Mouse (Mus musculus) CH12.LX (cell line): ENCODE measurements around the gene Rsbn1.

Experiments
- BHLHE40 ChIP-seq: IDR thresholded peaks from 2 replicates; pipeline ENCODE4 v1.6.1; 2011; ENCODE audit warnings: mild to moderate bottlenecking, low read depth, low read length, improper control_type of control experiment
- CTCF ChIP-seq, 2 experiments: IDR thresholded peaks in 1 of 2; conservative IDR thresholded peaks in 1 of 2; 2 replicates each; pipeline ENCODE4 v1.5.1; 2011 to 2012; ENCODE audit warnings: low read depth in 2 of 2, low read length in 2 of 2, improper control_type of control experiment in 1 of 2, inconsistent platforms in 1 of 2, mild to moderate bottlenecking in 1 of 2, moderate library complexity in 1 of 2
- EP300 ChIP-seq: IDR thresholded peaks from 2 replicates; pipeline ENCODE4 v1.6.1; 2011; ENCODE audit warnings: low read length, improper control_type of control experiment
- GABPA ChIP-seq: IDR thresholded peaks from 2 replicates; pipeline ENCODE4 v1.6.1; 2012; ENCODE audit warnings: low read depth, low read length, improper control_type of control experiment, inconsistent platforms; ENCODE audit not compliant: insufficient replicate concordance
- IRF4 ChIP-seq: IDR thresholded peaks from 2 replicates; pipeline ENCODE4 v1.6.1; 2014; ENCODE audit warnings: low read depth, mild to moderate bottlenecking, inconsistent platforms, low read length, improper control_type of control experiment
- JUN ChIP-seq: IDR thresholded peaks from 2 replicates; pipeline ENCODE4 v1.6.1; 2011; ENCODE audit warnings: low read depth, mild to moderate bottlenecking, low read length, improper control_type of control experiment, moderate library complexity; ENCODE audit not compliant: insufficient read depth
- MAFK ChIP-seq: IDR thresholded peaks from 2 replicates; pipeline ENCODE4 v1.6.1; 2011; ENCODE audit warnings: low read length, improper control_type of control experiment; ENCODE audit not compliant: insufficient replicate concordance
- MAX ChIP-seq: IDR thresholded peaks from 2 replicates; pipeline ENCODE4 v1.6.1; 2011; ENCODE audit warnings: low read length, improper control_type of control experiment
- POLR2A ChIP-seq: IDR thresholded peaks from 2 replicates; pipeline ENCODE4 v1.6.1; 2011; ENCODE audit warnings: low read depth, mild to moderate bottlenecking, improper control_type of control experiment, low read length
- RCOR1 ChIP-seq: conservative IDR thresholded peaks from 2 replicates; pipeline ENCODE4 v1.6.1; 2012; ENCODE audit warnings: low read depth, mild to moderate bottlenecking, inconsistent platforms, low read length, improper control_type of control experiment
- TBP ChIP-seq: conservative IDR thresholded peaks from 2 replicates; pipeline ENCODE4 v1.6.1; 2011; ENCODE audit warnings: low read depth, low read length, improper control_type of control experiment
- ZC3H11A ChIP-seq: IDR thresholded peaks from 2 replicates; pipeline ENCODE4 v1.6.1; 2012; ENCODE audit warnings: low read depth, mild to moderate bottlenecking, inconsistent platforms, low read length, improper control_type of control experiment
- ZNF384 ChIP-seq: IDR thresholded peaks from 2 replicates; pipeline ENCODE4 v1.6.1; 2012; ENCODE audit warnings: low read depth, low read length, improper control_type of control experiment, inconsistent platforms

DNA sequence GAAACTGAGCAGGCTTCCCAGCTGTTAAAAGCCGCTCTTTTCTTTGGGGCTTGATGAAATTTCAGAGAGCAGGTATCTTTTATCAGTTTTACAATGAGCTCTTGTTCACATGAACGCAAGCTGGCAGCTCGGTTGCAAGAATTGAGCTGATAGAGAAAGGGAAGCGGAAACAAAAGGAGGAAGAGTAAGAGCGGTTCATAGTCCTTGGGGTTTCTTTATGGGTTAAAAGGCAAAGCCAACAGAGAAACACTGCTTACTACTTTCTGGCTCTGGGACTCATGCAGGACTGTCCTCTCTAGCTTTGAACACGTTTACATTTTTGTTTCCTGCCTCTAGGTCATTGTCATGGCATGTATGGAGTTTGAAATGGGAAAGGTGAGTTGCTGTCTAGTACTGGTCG is 39.6 kb upstream of the Rsbn1 start:
- no peak for TF ChIP-seq CTCF (conservative IDR thresholded peaks at IDR 0.05 in 1 of 2, IDR thresholded peaks at IDR 0.05 in 1 of 2; ENCODE audit: low read depth in 2 of 2, low read length in 2 of 2)
- TF ChIP-seq POLR2A: no peak; the same call in 1 of the 2 replicates
- TF ChIP-seq MAX: no peak
- no peak for TF ChIP-seq JUN
- TF ChIP-seq TBP: 0 out of 2 replicates have a peak, but pooled peaks have one; percentile 15
- TF ChIP-seq EP300: peak; percentile 80
- TF ChIP-seq ZNF384: no peak
- TF ChIP-seq IRF4: peak; percentile 47; the same call in 1 of the 2 replicates
- TF ChIP-seq MAFK: no peak
- TF ChIP-seq BHLHE40: 0 out of 2 replicates have a peak, but pooled peaks have one; percentile 34
- TF ChIP-seq GABPA: no peak
- no peak for TF ChIP-seq RCOR1
- no peak for TF ChIP-seq ZC3H11A
